Mouse (Mus musculus) forebrain, embryonic 16.5 days (tissue): ENCODE measurements around the gene Nupl1. TPM values are rescaled to one million over a fixed set of nuclear protein-coding genes. Genes with fewer than 3 reads are reported as not detected.

Source experiments
- ATAC-seq: fragments of 200-750 bp; cut with Nextera tagmentation; 2 replicates; pipeline ENCODE4 v1.8.0; 2017; ENCODE audit warnings: mild to moderate bottlenecking, moderate library complexity
- H3K27ac ChIP-seq: fragments of 300-500 bp; sonication (generic); 2 replicates; pipeline ENCODE4 v1.5.1; 2014; ENCODE audit warnings: low read length, control low read depth
- H3K27me3 ChIP-seq: fragments of 300-500 bp; sonication (generic); replicated peaks from 2 replicates; pipeline ENCODE4 v1.6.1; 2014; ENCODE audit warnings: low read length; ENCODE audit not compliant: control insufficient read depth, insufficient read depth
- H3K36me3 ChIP-seq: fragments of 300-500 bp; sonication (generic); 2 replicates; pipeline ENCODE4 v1.6.1; 2014; ENCODE audit not compliant: control insufficient read depth, insufficient read depth
- H3K4me1 ChIP-seq: fragments of 300-500 bp; sonication (generic); replicated peaks from 2 replicates; pipeline ENCODE4 v1.6.1; 2014; ENCODE audit warnings: low read length; ENCODE audit not compliant: control insufficient read depth, insufficient read depth
- H3K4me2 ChIP-seq: fragments of 300-500 bp; sonication (generic); 2 replicates; pipeline ENCODE4 v1.6.1; 2014; ENCODE audit warnings: mild to moderate bottlenecking, low read length, control low read depth
- H3K4me3 ChIP-seq: fragments of 300-500 bp; sonication (generic); replicated peaks from 2 replicates; pipeline ENCODE4 v1.5.1; 2014; ENCODE audit warnings: mild to moderate bottlenecking, low read length, control low read depth
- H3K9ac ChIP-seq: fragments of 300-500 bp; sonication (generic); replicated peaks from 2 replicates; pipeline ENCODE4 v1.6.1; 2014; ENCODE audit warnings: low read depth, low read length, control low read depth
- H3K9me3 ChIP-seq: fragments of 300-500 bp; sonication (generic); 2 replicates; pipeline ENCODE4 v1.6.1; 2016; ENCODE audit warnings: low read length; ENCODE audit not compliant: control insufficient read depth
- WGBS: fragments of 180-500 bp; shearing (Covaris S2); extraction: QIAGEN DNeasy Blood & Tissue Kit; methylation state at CpG from one replicate; pipeline ENCODE4 v1.1.7; 2014; 5-methylcytosine and 5-hydroxymethylcytosine counted together
- microRNA counts: library from miRNA; unstranded; fragments of <30 nt; microRNA quantifications from one replicate; lab custom pipeline; 2016
- microRNA-seq: library from miRNA; unstranded; fragments of <30 nt; microRNA quantifications from one replicate; pipeline ENCODE4, GENCODE M21; 2017
- polyA plus RNA-seq: library from polyadenylated mRNA; unstranded; fragments of >200 nt; fragmentation: Nextera tagmentation; extraction: Ambion mirVana; gene quantifications from 2 replicates; pipeline ENCODE4 v1.2.1, GENCODE M21; 2015

The Nupl1 gene
- polyA plus RNA-seq, 1 experiment from 2014 or later = 0.11 TPM

- Histone ChIP-seq H3K27me3 (no peaks in the 10 kb centered on the region), H3K4me1 (no peaks in the 10 kb centered on the region), H3K9me3 (no peaks in the 10 kb centered on the region), H3K27ac (no peak overlapping the region), H3K4me3 (no peak overlapping the region), H3K4me2 (no peak overlapping the region), H3K36me3 (no peaks in the 10 kb centered on the region), H3K9ac (no peak overlapping the region)
- no peak for ATAC-seq
- WGBS = 86% methylated on average over 4 of the region's 4 CpGs
These were observed 115.4 kb downstream of the Nupl1 start for GRCm38 (mm10) chr14:60135801-60136200.

GRCm38 (mm10) chr14:60134720-60135119 lies 116.5 kb downstream of the Nupl1 start:
- ATAC-seq = no peak
- Histone ChIP-seq H3K9ac (no peak overlapping the region), H3K27ac (no peak overlapping the region), H3K9me3 (no peaks in the 10 kb centered on the region), H3K4me2 (no peak overlapping the region), H3K36me3 (no peaks in the 10 kb centered on the region), H3K4me1 (no peaks in the 10 kb centered on the region; the same call in 1 of the 2 replicates), H3K27me3 (no peaks in the 10 kb centered on the region), H3K4me3 (no peak overlapping the region)
- WGBS = 69% methylated on average over 9 of the region's 9 CpGs

MicroRNAs encoded within 50 kb of the gene (microRNA counts, 519-probe panel; counts per million panel counts)
- not detected for microRNA mmu-miR-719 (lab: Ali Mortazavi, UCI)

Small RNA genes lying within 50 kb of the gene (microRNA-seq; reads per million reads assigned to microRNA genes)
- gene Mir719 = not detected

Other genes starting within 250 kb of the Nupl1 start
- 36.3 and 47.2 TPM in 2 replicates for gene Atp8a2, start 54.3 kb downstream of the Nupl1 start, polyA plus RNA-seq
- 62.9 and 67.1 TPM in 2 replicates for gene Gm49336, start 76 bp upstream of the Nupl1 start, polyA plus RNA-seq
- gene Mtmr6, start 13.8 kb upstream of the Nupl1 start, polyA plus RNA-seq = 73.2 and 81.6 TPM in 2 replicates
- gene Amer2, start 121.8 kb upstream of the Nupl1 start, polyA plus RNA-seq = 34.6 and 35.2 TPM in 2 replicates